Mouse (Mus musculus) stomach, postnatal 0 days (tissue): Measurements from ENCODE around the gene Cox4i2.

Experiments
- CTCF ChIP-seq: IDR thresholded peaks from 2 replicates; pipeline ENCODE4 v1.5.1; 2016; ENCODE audit warnings: antibody characterized with exemption, low read depth, mild to moderate bottlenecking, moderate library complexity
- EP300 ChIP-seq: optimal IDR thresholded peaks from 2 replicates; pipeline ENCODE3; 2016; ENCODE audit warnings: antibody characterized with exemption

- TF ChIP-seq CTCF, result no peak
- TF ChIP-seq EP300, result no peak
Measured at GRCm38 (mm10) chr2:152704256-152704605, 49.7 kb upstream of the Cox4i2 start.
